Mouse (Mus musculus) stomach, embryonic 14.5 days (tissue): Measurements from ENCODE around the gene Rgs1. TPM values are rescaled to one million over a fixed set of nuclear protein-coding genes. Genes with fewer than 3 reads are reported as not detected.
A peak's percentile ranks its signal among the peaks of the same experiment; 100 is the strongest.

Experiments
- ATAC-seq: fragments of 200-750 bp; cut with Nextera tagmentation; 2 replicates; pipeline ENCODE4 v1.8.0; 2017; ENCODE audit warnings: low read depth, moderate TSS enrichment; ENCODE audit not compliant: insufficient number of reproducible peaks, insufficient read depth, low FRiP score
- H3K27ac ChIP-seq: fragments of 300-500 bp; sonication (generic); 2 replicates; pipeline ENCODE4 v1.5.1; 2014; ENCODE audit warnings: mild to moderate bottlenecking, low read length, moderate library complexity, mixed read lengths
- H3K27me3 ChIP-seq: fragments of 300-500 bp; sonication (generic); 2 replicates; pipeline ENCODE4 v1.6.1; 2014; ENCODE audit warnings: low read length, control low read depth, mixed read lengths; ENCODE audit not compliant: control insufficient read depth, insufficient read depth
- H3K36me3 ChIP-seq: fragments of 300-500 bp; sonication (generic); 2 replicates; pipeline ENCODE4 v1.6.1; 2014; ENCODE audit warnings: mild to moderate bottlenecking, control low read depth, low read length, moderate library complexity, mixed read lengths; ENCODE audit not compliant: control insufficient read depth, insufficient read depth
- H3K4me1 ChIP-seq: fragments of 300-500 bp; sonication (generic); 2 replicates; pipeline ENCODE4 v1.6.1; 2014; ENCODE audit warnings: low read length, control low read depth, mixed read lengths; ENCODE audit not compliant: control insufficient read depth, insufficient read depth
- H3K4me2 ChIP-seq: fragments of 300-500 bp; sonication (generic); replicated peaks from 2 replicates; pipeline ENCODE4 v1.6.1; 2014; ENCODE audit warnings: low read depth, low read length, control low read depth
- H3K4me3 ChIP-seq: fragments of 300-500 bp; sonication (generic); 2 replicates; pipeline ENCODE4 v1.5.1; 2014; ENCODE audit warnings: low read depth, low read length, control low read depth
- H3K9ac ChIP-seq: fragments of 300-500 bp; sonication (generic); replicated peaks from 2 replicates; pipeline ENCODE4 v1.6.1; 2014; ENCODE audit warnings: low read depth, mild to moderate bottlenecking, control low read depth, low read length, moderate library complexity, mixed read lengths
- H3K9me3 ChIP-seq: fragments of 300-500 bp; sonication (generic); 2 replicates; pipeline ENCODE4 v1.6.1; 2016; ENCODE audit warnings: low read depth, low read length, control low read depth; ENCODE audit not compliant: control insufficient read depth
- WGBS: fragments of 180-500 bp; shearing (Covaris S2); extraction: QIAGEN DNeasy Blood & Tissue Kit; methylation state at CpG from one replicate; pipeline ENCODE4 v1.1.7; 2014; 5-methylcytosine and 5-hydroxymethylcytosine counted together
- polyA plus RNA-seq: library from polyadenylated mRNA; unstranded; fragments of >200 nt; fragmentation: Nextera tagmentation; extraction: Ambion mirVana; gene quantifications from 2 replicates; pipeline ENCODE4 v1.2.1, GENCODE M21; 2014

Rgs1 gene
- not detected in 2 replicates for polyA plus RNA-seq

- Histone ChIP-seq H3K9me3 (no peaks in the 10 kb centered on the region), H3K27me3 (no peaks in the 10 kb centered on the region), H3K36me3 (no peaks in the 10 kb centered on the region), H3K4me3 (no peak within 1 kb of the TSS), H3K9ac (no peak within 1 kb of the TSS), H3K4me2 (no peak within 1 kb of the TSS), H3K4me1 (no peaks in the 10 kb centered on the region), H3K27ac (no peak within 1 kb of the TSS)
- ATAC-seq, result no peak
- 89% methylated on average over 9 of the region's 9 CpGs for WGBS
These were observed at the start of gene Rgs1 for GRCm38 (mm10) chr1:144248923-144249322. Gene Rgs1 (minus strand): TSS chr1:144249242.

GRCm38 (mm10) chr1:144283020-144284014 lies 34.3 kb upstream of the Rgs1 start:
- Histone ChIP-seq H3K4me1 (no peaks in the 10 kb centered on the region), H3K9me3 (no peaks in the 10 kb centered on the region), H3K36me3 (no peaks in the 10 kb centered on the region), H3K9ac (no peak overlapping the region), H3K27me3 (no peaks in the 10 kb centered on the region), H3K4me3 (no peak overlapping the region), H3K27ac (no peak overlapping the region), H3K4me2 (no peak overlapping the region)
- WGBS, result 85% methylated on average over 3 of the region's 3 CpGs
- ATAC-seq, result no peak

DNA sequence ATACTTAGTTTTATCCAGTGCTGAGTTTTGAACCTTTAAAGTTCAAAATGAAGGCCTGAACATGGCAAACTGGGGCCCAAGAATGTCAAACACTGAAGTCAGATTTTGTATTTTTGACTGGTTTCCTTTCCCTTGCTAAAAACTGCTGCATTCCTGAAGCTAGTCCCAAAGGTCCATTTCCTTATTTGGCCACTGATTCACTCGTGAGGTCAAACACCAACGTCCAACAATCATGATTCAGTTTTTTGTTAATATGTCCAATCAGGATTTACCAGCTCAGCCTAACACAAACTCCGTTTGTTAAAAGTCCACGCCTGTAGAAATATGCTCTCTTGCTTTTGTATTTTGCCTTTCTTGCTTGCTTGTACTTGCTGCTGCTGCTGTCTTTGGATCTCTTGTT lies 31.0 kb upstream of the Rgs1 start:
- no peak for ATAC-seq
- Histone ChIP-seq H3K36me3 (no peaks in the 10 kb centered on the region), H3K4me2 (no peak overlapping the region), H3K27me3 (no peaks in the 10 kb centered on the region), H3K4me1 (no peaks in the 10 kb centered on the region), H3K4me3 (no peak overlapping the region), H3K27ac (no peak overlapping the region), H3K9me3 (no peaks in the 10 kb centered on the region), H3K9ac (no peak overlapping the region)
- WGBS, result 66% methylated on average over 4 of the region's 4 CpGs

GRCm38 (mm10) chr1:144272991-144273390 lies 23.9 kb upstream of the Rgs1 start:
- Histone ChIP-seq H3K27ac (no peak overlapping the region), H3K4me3 (no peak overlapping the region)
- 84% methylated on average over 2 of the region's 2 CpGs for whole genome bisulfite sequencing

GRCm38 (mm10) chr1:144269112-144269511 lies 20.1 kb upstream of the Rgs1 start:
- no peak overlapping the region for H3K4me2 ChIP-seq
- no peaks in the 10 kb centered on the region for H3K27me3 ChIP-seq
- H3K9ac ChIP-seq, result no peak overlapping the region
- WGBS, result 84% methylated on average over 2 of the region's 2 CpGs
- no peak overlapping the region for H3K27ac ChIP-seq
- no peaks in the 10 kb centered on the region for H3K4me1 ChIP-seq
- ATAC-seq, result no peak
- no peaks in the 10 kb centered on the region for H3K36me3 ChIP-seq
- no peak overlapping the region for H3K4me3 ChIP-seq
- no peaks in the 10 kb centered on the region for H3K9me3 ChIP-seq

More at GRCm38 (mm10) chr1:144272991-144273390, 23.9 kb upstream of the Rgs1 start:
- no peak overlapping the region for H3K4me2 ChIP-seq
- no peaks in the 10 kb centered on the region for H3K9me3 ChIP-seq
- H3K9ac ChIP-seq, result no peak overlapping the region
- no peaks in the 10 kb centered on the region for H3K36me3 ChIP-seq
- no peaks in the 10 kb centered on the region for H3K27me3 ChIP-seq
- no peak for ATAC-seq
- H3K4me1 ChIP-seq, result no peaks in the 10 kb centered on the region

DNA sequence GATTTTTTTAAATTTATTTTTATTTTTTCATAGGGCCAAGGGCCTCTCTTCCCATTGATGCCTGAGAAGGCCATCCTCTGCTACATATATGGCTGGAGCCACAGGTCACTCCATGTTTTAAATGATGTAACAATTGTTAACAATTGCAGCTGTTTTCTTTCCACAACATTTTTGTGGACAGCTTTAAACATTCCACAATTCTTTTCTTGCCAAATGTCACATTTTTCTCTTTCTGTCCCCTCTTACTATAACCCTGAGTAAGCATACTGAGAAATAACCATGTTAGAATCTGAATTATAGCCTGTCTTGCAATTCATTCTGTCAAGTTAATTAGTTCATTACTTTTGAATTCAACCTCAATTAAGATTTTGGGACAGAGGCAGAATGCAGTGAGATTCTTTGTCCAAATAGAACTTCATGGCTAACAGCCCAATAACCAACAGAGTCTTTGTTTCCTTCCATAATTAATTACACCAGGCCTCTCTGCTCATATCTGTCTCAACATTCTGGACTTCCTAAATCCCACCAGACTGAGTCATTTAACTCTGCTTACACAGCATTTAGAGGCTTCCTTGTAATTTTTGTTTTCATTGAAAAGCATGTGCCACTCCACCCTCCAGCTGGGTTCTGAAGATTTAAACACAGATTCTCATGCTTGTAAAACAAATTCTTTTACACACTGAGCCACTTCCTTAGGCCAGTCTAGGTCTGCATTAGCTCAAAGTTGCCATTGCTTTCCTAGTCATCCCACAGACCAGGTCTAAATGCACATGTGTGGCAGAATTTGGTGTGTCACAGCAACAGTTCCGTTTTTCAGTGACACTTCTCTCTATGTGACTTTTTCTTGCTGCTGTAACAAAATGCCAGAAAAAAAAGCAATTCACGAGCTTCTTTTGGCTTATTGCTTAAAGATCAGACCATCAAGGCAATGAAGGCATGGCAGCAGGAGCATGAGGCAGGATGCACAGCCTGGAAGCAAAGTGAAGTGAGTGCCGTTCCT lies 18.7 kb upstream of the Rgs1 start:
- ATAC-seq, result peak; percentile 53; the same call in 1 of the 2 replicates
- 71% methylated on average over 3 of the region's 3 CpGs for WGBS
- H3K27ac ChIP-seq, result peak overlapping the region; percentile 21; the same call in 1 of the 2 replicates

DNA sequence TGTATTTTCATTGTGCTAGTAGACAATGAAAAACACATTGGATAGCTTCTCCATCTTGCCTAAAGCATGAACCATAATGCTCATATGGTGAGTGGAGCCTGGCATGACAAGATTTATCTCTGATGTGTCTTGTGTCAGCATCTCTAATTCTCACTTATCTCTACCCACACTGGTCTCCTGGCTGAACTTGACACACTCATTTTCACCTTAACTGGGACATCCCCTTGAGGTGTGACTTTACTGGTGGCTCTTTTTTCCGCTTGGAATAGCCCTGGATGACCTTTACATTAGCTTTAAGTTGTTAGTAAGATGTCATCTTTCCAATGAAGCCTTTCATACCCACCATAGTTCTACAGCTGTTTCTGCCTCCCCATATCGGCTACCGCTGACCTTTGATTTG lies 15.0 kb upstream of the Rgs1 start:
- Histone ChIP-seq H3K4me2 (no peak overlapping the region), H3K9ac (no peak overlapping the region), H3K36me3 (no peaks in the 10 kb centered on the region), H3K27ac (no peak overlapping the region), H3K9me3 (no peaks in the 10 kb centered on the region), H3K4me3 (no peak overlapping the region), H3K4me1 (no peaks in the 10 kb centered on the region), H3K27me3 (no peaks in the 10 kb centered on the region)
- ATAC-seq, result no peak
- 82% methylated on average over 3 of the region's 3 CpGs for WGBS

More for the DNA sequence above, 18.7 kb upstream of the Rgs1 start:
- no peaks in the 10 kb centered on the region for H3K9me3 ChIP-seq
- no peak overlapping the region for H3K4me3 ChIP-seq
- H3K9ac ChIP-seq, result no peak overlapping the region
- H3K27me3 ChIP-seq, result no peaks in the 10 kb centered on the region
- no peaks in the 10 kb centered on the region for H3K36me3 ChIP-seq
- no peak overlapping the region for H3K4me2 ChIP-seq
- no peaks in the 10 kb centered on the region for H3K4me1 ChIP-seq

GRCm38 (mm10) chr1:144262008-144262407 lies 13.0 kb upstream of the Rgs1 start:
- Histone ChIP-seq H3K4me3 (no peak overlapping the region), H3K27ac (no peak overlapping the region), H3K4me1 (no peaks in the 10 kb centered on the region), H3K9ac (no peak overlapping the region), H3K27me3 (no peaks in the 10 kb centered on the region), H3K9me3 (no peaks in the 10 kb centered on the region), H3K4me2 (no peak overlapping the region), H3K36me3 (no peaks in the 10 kb centered on the region)
- no peak for ATAC-seq
